Mouse (Mus musculus): ENCODE data around the gene Atg5.

The Atg5 gene

GRCm38 (mm10) chr10:44353467-44353866 lies 85.3 kb downstream of the Atg5 start:
- no peak for DNase-seq (ENCODE audit: low spot score)

- DNase-seq (ENCODE audit: low spot score) = no peak
Observed at GRCm38 (mm10) chr10:44354393-44354792, 86.2 kb downstream of the Atg5 start.

GRCm38 (mm10) chr10:44355216-44355615 lies 87.1 kb downstream of the Atg5 start:
- no peak for DNase-seq (ENCODE audit: low spot score)

- DNase-seq (ENCODE audit: low spot score) = no peak
Observed at GRCm38 (mm10) chr10:44356625-44357024, 88.5 kb downstream of the Atg5 start.

GRCm38 (mm10) chr10:44357316-44357715 lies 89.2 kb downstream of the Atg5 start:
- no peak for DNase-seq (ENCODE audit: low spot score)

GRCm38 (mm10) chr10:44358816-44359215 lies 90.7 kb downstream of the Atg5 start:
- DNase-seq (ENCODE audit: low spot score) = no peak

GRCm38 (mm10) chr10:44360632-44361031 lies 92.5 kb downstream of the Atg5 start:
- DNase-seq (ENCODE audit: low spot score) = no peak

GRCm38 (mm10) chr10:44362435-44362834 lies 94.3 kb downstream of the Atg5 start:
- no peak for DNase-seq (ENCODE audit: low spot score)

- DNase-seq (ENCODE audit: low spot score) = no peak
Observed at GRCm38 (mm10) chr10:44362846-44363245, 94.7 kb downstream of the Atg5 start.

- no peak for DNase-seq (ENCODE audit: low spot score)
Observed at GRCm38 (mm10) chr10:44366186-44366585, 98.0 kb downstream of the Atg5 start.

GRCm38 (mm10) chr10:44367043-44367442 lies 98.9 kb downstream of the Atg5 start:
- no peak for DNase-seq (ENCODE audit: low spot score)

GRCm38 (mm10) chr10:44368596-44368995 lies 100.4 kb downstream of the Atg5 start:
- DNase-seq (ENCODE audit: low spot score) = no peak

- no peak for DNase-seq (ENCODE audit: low spot score)
Observed at GRCm38 (mm10) chr10:44370666-44371065, 102.5 kb downstream of the Atg5 start.

GRCm38 (mm10) chr10:44372210-44372609 lies 104.1 kb downstream of the Atg5 start:
- no peak for DNase-seq (ENCODE audit: low spot score)

- DNase-seq (ENCODE audit: low spot score) = no peak
Observed at GRCm38 (mm10) chr10:44374678-44375077, 106.5 kb downstream of the Atg5 start.

- no peak for DNase-seq (ENCODE audit: low spot score)
Observed at GRCm38 (mm10) chr10:44375501-44375900, 107.3 kb downstream of the Atg5 start.

- DNase-seq (ENCODE audit: low spot score) = peak; percentile 47
Observed at GRCm38 (mm10) chr10:44377821-44378220, 109.7 kb downstream of the Atg5 start.

GRCm38 (mm10) chr10:44378403-44378802 lies 110.2 kb downstream of the Atg5 start:
- no peak for DNase-seq (ENCODE audit: low spot score)

GRCm38 (mm10) chr10:44380476-44381208 lies 112.5 kb downstream of the Atg5 start:
- DNase-seq (ENCODE audit: low spot score) = peak; percentile 62

GRCm38 (mm10) chr10:44381397-44381796 lies 113.2 kb downstream of the Atg5 start:
- peak; percentile 83 for DNase-seq (ENCODE audit: low spot score)

- no peak for DNase-seq (ENCODE audit: low spot score)
Observed at GRCm38 (mm10) chr10:44381948-44382347, 113.8 kb downstream of the Atg5 start.

GRCm38 (mm10) chr10:44383213-44383612 lies 115.1 kb downstream of the Atg5 start:
- DNase-seq (ENCODE audit: low spot score) = no peak

GRCm38 (mm10) chr10:44385227-44385626 lies 117.1 kb downstream of the Atg5 start:
- peak; percentile 15 for DNase-seq (ENCODE audit: low spot score)

- no peak for DNase-seq (ENCODE audit: low spot score)
Observed at GRCm38 (mm10) chr10:44388706-44389233, 120.6 kb downstream of the Atg5 start.
